Mouse (Mus musculus) right cerebral cortex, adult 2 months (tissue): ENCODE measurements around the gene Rcc2.
A peak's percentile ranks its signal among the peaks of the same experiment; 100 is the strongest.

Experiments used
- DNase-seq, 2 experiments: peaks; one replicate each; pipeline ENCODE4 v3.0.0; 2021 to 2022; ENCODE audit warnings: low spot score in 2 of 2

Gene Rcc2

GRCm38 (mm10) chr4:140709617-140710016 lies 9.3 kb downstream of the Rcc2 start:
- DNase-seq = no peak

- no peak for DNase-seq
Measured at GRCm38 (mm10) chr4:140710781-140711180, 10.4 kb downstream of the Rcc2 start.

- no peak for DNase-seq
Measured at GRCm38 (mm10) chr4:140711360-140711759, 11.0 kb downstream of the Rcc2 start.

GRCm38 (mm10) chr4:140713480-140714365 lies 13.4 kb downstream of the Rcc2 start:
- DNase-seq = peak; percentile 99

- DNase-seq = no peak
Measured at GRCm38 (mm10) chr4:140714586-140714985, 14.2 kb downstream of the Rcc2 start.

GRCm38 (mm10) chr4:140716994-140717393 lies 16.7 kb downstream of the Rcc2 start:
- DNase-seq = no peak

GRCm38 (mm10) chr4:140718436-140718835 lies 18.1 kb downstream of the Rcc2 start:
- DNase-seq = no peak

- no peak for DNase-seq
Measured at GRCm38 (mm10) chr4:140720091-140720490, 19.8 kb downstream of the Rcc2 start.

- DNase-seq = no peak
Measured at GRCm38 (mm10) chr4:140721968-140722490, 21.7 kb downstream of the Rcc2 start.

GRCm38 (mm10) chr4:140722710-140723109 lies 22.4 kb downstream of the Rcc2 start:
- DNase-seq = no peak

GRCm38 (mm10) chr4:140723192-140723591 lies 22.9 kb downstream of the Rcc2 start:
- DNase-seq = no peak

GRCm38 (mm10) chr4:140723801-140724200 lies 23.5 kb downstream of the Rcc2 start:
- no peak for DNase-seq

- peak; percentile 47 to 60 for DNase-seq
Measured at GRCm38 (mm10) chr4:140724739-140725138, 24.4 kb downstream of the Rcc2 start.

GRCm38 (mm10) chr4:140726907-140727306 lies 26.6 kb downstream of the Rcc2 start:
- no peak for DNase-seq

GRCm38 (mm10) chr4:140731654-140732053 lies 31.3 kb downstream of the Rcc2 start:
- DNase-seq = no peak

GRCm38 (mm10) chr4:140732871-140733270 lies 32.5 kb downstream of the Rcc2 start:
- DNase-seq = no peak

GRCm38 (mm10) chr4:140740655-140741054 lies 40.3 kb downstream of the Rcc2 start:
- DNase-seq = no peak

GRCm38 (mm10) chr4:140741401-140741800 lies 41.1 kb downstream of the Rcc2 start:
- DNase-seq = peak; percentile 24 to 32

- no peak for DNase-seq
Measured at GRCm38 (mm10) chr4:140742543-140742942, 42.2 kb downstream of the Rcc2 start, which contains the start of gene Padi6. Gene Padi6 (minus strand): TSS chr4:140742643.

GRCm38 (mm10) chr4:140743086-140743485 lies 42.7 kb downstream of the Rcc2 start:
- DNase-seq = no peak

GRCm38 (mm10) chr4:140744654-140745053 lies 44.3 kb downstream of the Rcc2 start:
- peak; percentile 64 to 69 for DNase-seq

GRCm38 (mm10) chr4:140747978-140748377 lies 47.6 kb downstream of the Rcc2 start:
- no peak for DNase-seq

- no peak for DNase-seq
Measured at GRCm38 (mm10) chr4:140750328-140750727, 50.0 kb downstream of the Rcc2 start.
